Mouse (Mus musculus) ES-E14 (cell line): ENCODE measurements around the gene Cryzl1.

ENCODE experiments used
- CHD2 ChIP-seq: IDR thresholded peaks from 2 replicates; pipeline ENCODE4 v1.6.1; 2014; ENCODE audit warnings: mild to moderate bottlenecking, low read depth, low read length, inconsistent platforms
- HCFC1 ChIP-seq: IDR thresholded peaks from 2 replicates; pipeline ENCODE4 v1.6.1; 2012; ENCODE audit warnings: low read length, inconsistent platforms, borderline replicate concordance; ENCODE audit not compliant: insufficient read depth
- MAFK ChIP-seq: IDR thresholded peaks from 2 replicates; pipeline ENCODE4 v1.6.1; 2014; ENCODE audit warnings: mild to moderate bottlenecking, low read depth, low read length, inconsistent platforms; ENCODE audit not compliant: insufficient read depth
- ZC3H11A ChIP-seq: IDR thresholded peaks from 2 replicates; pipeline ENCODE4 v1.6.1; 2012; ENCODE audit warnings: low read depth, mild to moderate bottlenecking, inconsistent platforms, low read length, borderline replicate concordance
- ZNF384 ChIP-seq: IDR thresholded peaks from 2 replicates; pipeline ENCODE4 v1.6.1; 2012; ENCODE audit warnings: low read depth, low read length, inconsistent platforms

DNA sequence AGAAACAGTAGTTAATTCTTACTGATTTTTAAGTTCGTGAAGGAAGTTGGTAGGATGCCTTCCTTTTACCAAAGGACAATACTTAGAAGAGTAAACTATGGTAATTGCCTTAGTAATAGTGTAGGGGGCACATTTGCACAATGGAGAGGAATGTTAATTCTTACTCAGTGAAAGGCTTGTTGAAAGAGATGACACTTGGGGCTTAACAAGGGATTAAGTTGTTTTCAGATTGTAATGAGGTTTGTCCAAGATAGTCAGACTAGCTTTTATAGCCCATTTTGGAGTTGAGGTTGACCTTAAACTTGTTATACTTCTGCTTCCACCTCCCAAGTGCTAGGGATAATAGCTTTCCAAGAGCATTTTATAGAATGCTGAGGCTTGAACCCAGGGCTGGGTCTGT, 67.4 kb downstream of the Cryzl1 start:
- TF ChIP-seq ZNF384 (no peak), CHD2 (no peak), MAFK (no peak), ZC3H11A (no peak), HCFC1 (no peak)
